Mouse (Mus musculus): Measurements from ENCODE around the gene Hexdc.

- TF ChIP-seq CTCF (IDR thresholded peaks at IDR 0.05; ENCODE audit: low read depth) (no peak), EP300 (optimal IDR thresholded peaks at IDR 0.05) (no peak)
Observed at GRCm38 (mm10) chr11:121193415-121193814, 10.8 kb upstream of the Hexdc start.
